Mouse (Mus musculus) megakaryocyte-erythroid progenitor cell, adult 5-6 weeks (primary cell): ENCODE results near the gene Plxdc1. TPM values are rescaled to one million over a fixed set of nuclear protein-coding genes. Genes with fewer than 3 reads are reported as not detected.
A peak's percentile ranks its signal among the peaks of the same experiment; 100 is the strongest.

Experiments
- ATAC-seq: replicated peaks from 2 replicates; pipeline ENCODE4 v1.8.0; 2016; ENCODE audit warnings: mild to moderate bottlenecking, inconsistent platforms; ENCODE audit not compliant: severe bottlenecking, poor library complexity, low FRiP score, low TSS enrichment
- total RNA-seq, 2 experiments: library from RNA; stranded (forward) in 1 of 2; stranded (reverse) in 1 of 2; fragments of 200-1000, 215-1000 nt in 1 of 2; fragments of >200 nt in 1 of 2; fragmentation: Nextera tagmentation in 1 of 2; gene quantifications; 2 replicates each; pipeline ENCODE4 v1.2.3; 2014 to 2017

The Plxdc1 gene
- total RNA-seq, 2 experiments from 2014 or later: 4.1 to 10.2 TPM

- ATAC-seq: no peak
Observed at GRCm38 (mm10) chr11:97996691-97997090, 10.4 kb upstream of the Plxdc1 start.

GRCm38 (mm10) chr11:97995564-97996288 lies 9.5 kb upstream of the Plxdc1 start, which contains the start of gene Arl5c:
Arl5c (minus strand) TSS chr11:97996181.
- peak; percentile 32; the same call in 1 of the 2 replicates for ATAC-seq

- ATAC-seq: peak; percentile 71
Observed at GRCm38 (mm10) chr11:97994539-97995100, 8.4 kb upstream of the Plxdc1 start.

GRCm38 (mm10) chr11:97988530-97989096 lies 2.4 kb upstream of the Plxdc1 start:
- ATAC-seq: peak; percentile 40

- ATAC-seq: peak; percentile 74
Observed at GRCm38 (mm10) chr11:97987551-97988526, 1.6 kb upstream of the Plxdc1 start.

- ATAC-seq: no peak
Observed at GRCm38 (mm10) chr11:97986738-97987465, 658 bp upstream of the Plxdc1 start.

GRCm38 (mm10) chr11:97983983-97984382 lies 2.3 kb downstream of the Plxdc1 start:
- no peak for ATAC-seq

GRCm38 (mm10) chr11:97983506-97983905 lies 2.7 kb downstream of the Plxdc1 start:
- no peak for ATAC-seq

- ATAC-seq: no peak
Observed at GRCm38 (mm10) chr11:97982721-97983120, 3.5 kb downstream of the Plxdc1 start.

GRCm38 (mm10) chr11:97980531-97980966 lies 5.7 kb downstream of the Plxdc1 start:
- ATAC-seq: no peak

GRCm38 (mm10) chr11:97979824-97980495 lies 6.3 kb downstream of the Plxdc1 start:
- ATAC-seq: no peak

- ATAC-seq: no peak
Observed at GRCm38 (mm10) chr11:97978392-97978791, 7.9 kb downstream of the Plxdc1 start.

GRCm38 (mm10) chr11:97977797-97978196 lies 8.4 kb downstream of the Plxdc1 start:
- no peak for ATAC-seq

GRCm38 (mm10) chr11:97974746-97975145 lies 11.5 kb downstream of the Plxdc1 start:
- no peak for ATAC-seq

- no peak for ATAC-seq
Observed at GRCm38 (mm10) chr11:97974141-97974540, 12.1 kb downstream of the Plxdc1 start.

- no peak for ATAC-seq
Observed at GRCm38 (mm10) chr11:97972434-97972833, 13.8 kb downstream of the Plxdc1 start.

- ATAC-seq: 0 out of 2 replicates have a peak, but pooled peaks have one; percentile 41
Observed at GRCm38 (mm10) chr11:97971232-97971631, 15.0 kb downstream of the Plxdc1 start.

GRCm38 (mm10) chr11:97970771-97971170 lies 15.5 kb downstream of the Plxdc1 start:
- ATAC-seq: no peak
